Mouse (Mus musculus) gastrocnemius, postnatal 36 days (tissue): ENCODE measurements around the gene Spo11. TPM values are rescaled to one million over a fixed set of nuclear protein-coding genes. Genes with fewer than 3 reads are reported as not detected.

Experiments used
- total RNA-seq, 2 experiments: library from RNA; stranded (reverse); gene quantifications; 2 replicates each; pipeline ENCODE4 v1.2.3; 2021

Gene Spo11
- total RNA-seq, 2 experiments from 2014 or later = 0.51 TPM; not detected in 1

Other genes starting within 250 kb of the Spo11 start
- gene Bmp7, start 37.4 kb upstream of the Spo11 start, total RNA-seq = under 1 TPM; 0.37 to 0.74 TPM
- 10 to 100 TPM; 11.4 to 12.8 TPM for gene Rae1, start 22.4 kb downstream of the Spo11 start, total RNA-seq
- gene Rbm38, start 42.8 kb downstream of the Spo11 start, total RNA-seq = 100 to 1,000 TPM; 180 to 220 TPM
- gene Ctcfl, start 141.8 kb downstream of the Spo11 start, total RNA-seq = under 1 TPM in 1 of 2 experiments, not detected in 1; 0.15 TPM
- gene Pck1, start 175.3 kb downstream of the Spo11 start, total RNA-seq = 1 to 10 TPM; 2.8 to 8.8 TPM
- under 1 TPM in 1 of 2 experiments, not detected in 1; 0.30 TPM for gene Zbp1, start 241.2 kb downstream of the Spo11 start, total RNA-seq